Mouse (Mus musculus): ENCODE data around the gene Pm20d2.

Gene Pm20d2

GRCm38 (mm10) chr4:33189735-33190036 is at the start of gene Pm20d2:
Gene Pm20d2, minus strand, starts transcription at chr4:33189737.
- DNase-seq: no peak

- no peak for DNase-seq
Observed at GRCm38 (mm10) chr4:33230881-33231280, 41.3 kb upstream of the Pm20d2 start.

GRCm38 (mm10) chr4:33229639-33230038 is 40.1 kb upstream of the Pm20d2 start:
- DNase-seq: no peak

- no peak for DNase-seq
Observed at GRCm38 (mm10) chr4:33227164-33227563, 37.6 kb upstream of the Pm20d2 start.

DNA sequence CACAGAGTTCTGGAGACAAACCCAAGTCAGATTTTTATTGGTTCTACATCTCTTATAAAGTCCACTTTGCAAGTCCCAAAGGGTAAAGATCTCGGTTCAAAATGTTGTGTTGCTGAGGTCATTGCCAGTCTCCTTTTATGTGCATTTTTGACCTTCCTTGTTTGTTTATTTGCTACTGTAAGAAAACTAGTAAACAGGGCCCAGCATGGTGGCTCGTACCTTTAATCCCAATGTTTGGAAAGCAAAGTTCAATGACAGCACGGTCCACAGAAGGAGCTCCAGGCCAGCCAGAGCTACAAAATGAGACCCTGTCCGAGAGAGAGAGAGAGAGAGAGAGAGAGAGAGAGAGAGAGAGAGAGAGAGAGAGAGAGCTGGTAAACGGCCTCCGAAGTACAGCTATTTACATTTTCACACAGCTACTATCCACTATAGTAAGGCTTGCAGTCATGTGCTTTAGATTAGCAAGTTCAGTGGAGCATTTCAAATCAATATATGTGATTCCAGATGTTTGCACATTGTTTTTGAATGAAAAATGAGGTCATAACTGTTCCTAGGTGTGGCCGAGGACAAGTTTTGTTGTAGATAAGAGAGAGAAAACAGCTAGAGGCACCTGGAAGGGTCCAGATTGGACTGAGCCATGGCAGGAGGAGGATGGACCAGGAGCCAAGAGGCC is 34.6 kb upstream of the Pm20d2 start:
- DNase-seq: no peak

DNA sequence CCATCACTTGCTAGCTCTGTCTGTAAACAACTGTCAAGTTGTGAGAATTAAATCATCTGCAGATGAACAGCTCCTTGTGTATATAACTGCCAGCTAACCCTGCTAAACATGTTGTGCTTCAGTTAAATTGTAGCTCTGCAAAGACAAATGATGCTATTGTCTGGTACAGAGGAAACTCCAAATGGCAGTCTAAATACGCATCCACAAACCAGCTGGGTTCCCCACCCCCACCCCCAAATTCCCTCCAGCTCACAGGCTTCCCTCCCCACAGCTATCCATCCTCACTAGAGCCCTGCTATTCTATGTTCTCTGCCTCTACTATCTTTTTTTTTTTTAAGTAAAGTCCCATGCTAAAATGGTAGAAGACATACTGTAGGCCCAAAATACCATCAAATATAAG is 32.3 kb upstream of the Pm20d2 start:
- no peak for DNase-seq

DNA sequence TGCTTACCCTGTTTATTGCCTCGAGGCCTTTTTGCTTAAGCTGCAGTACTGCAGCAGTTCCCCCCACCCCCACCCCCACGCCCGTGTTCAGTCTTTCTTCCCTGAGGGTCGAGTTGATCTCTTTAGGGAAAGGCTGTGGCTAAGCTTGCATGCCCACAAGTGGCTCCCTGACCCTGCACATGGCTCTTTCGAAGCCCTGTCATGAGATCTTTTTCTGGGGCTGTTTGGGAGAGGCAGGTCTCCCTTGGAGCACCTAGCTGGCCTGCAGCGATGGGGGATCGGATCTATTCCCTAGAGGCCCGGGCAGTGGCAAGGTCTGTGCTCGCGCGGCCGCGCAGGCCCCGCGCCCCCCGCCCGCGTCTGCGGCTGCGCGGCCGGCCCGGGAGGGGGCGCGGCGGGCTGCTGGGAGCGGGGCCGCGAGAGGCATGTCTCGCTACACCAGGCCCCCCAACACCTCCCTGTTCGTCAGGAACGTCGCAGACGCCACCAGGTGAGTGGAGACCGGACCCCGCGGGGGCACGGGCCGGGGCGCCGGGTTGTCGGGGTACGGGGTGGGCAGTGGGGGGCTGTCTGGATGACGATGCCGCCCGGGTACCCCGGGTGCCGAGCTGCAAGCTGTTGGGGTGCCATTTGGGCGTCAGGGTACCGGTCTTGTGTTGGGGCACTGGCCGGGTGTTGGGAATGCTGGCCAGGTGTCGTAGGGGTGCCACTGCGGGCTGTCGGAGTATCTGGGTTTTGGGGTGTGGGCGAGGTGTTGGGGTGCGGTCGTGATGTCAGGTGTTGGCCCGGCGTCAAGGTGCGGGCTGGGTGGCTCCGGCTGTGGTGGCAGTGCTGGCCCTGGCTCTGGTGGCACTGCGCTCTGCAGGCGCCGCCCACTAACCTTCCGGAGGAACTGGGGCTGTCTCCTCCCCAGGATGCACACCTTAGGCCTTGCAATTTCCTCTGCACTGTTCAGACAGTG is 19.6 kb upstream of the Pm20d2 start, which contains the start of gene Srsf12:
TSS of gene Srsf12 (plus strand) at position 111 of the 961 bp plus-strand sequence.
- peak; percentile 8 for DNase-seq

- DNase-seq: no peak
Observed at GRCm38 (mm10) chr4:33207551-33207950, 18.0 kb upstream of the Pm20d2 start.

DNA sequence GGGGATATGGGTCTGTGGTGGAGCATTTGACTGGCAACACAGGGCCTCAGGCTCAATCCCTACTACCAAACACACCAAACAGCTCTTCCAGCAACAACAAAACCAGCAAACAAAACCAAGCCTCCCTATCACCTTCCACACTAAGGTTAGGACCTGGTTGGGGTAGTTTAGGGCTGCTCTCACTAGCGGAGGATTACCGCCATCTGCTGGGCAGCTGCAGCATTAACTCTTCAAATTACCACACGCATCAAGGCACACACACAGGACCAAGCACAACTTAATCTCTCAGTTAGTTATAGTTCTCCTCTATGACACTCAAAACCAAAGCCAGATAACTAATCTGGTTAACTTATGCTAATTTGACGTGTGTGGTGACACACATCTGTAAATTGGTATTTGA is 15.1 kb upstream of the Pm20d2 start:
- peak; percentile 47 for DNase-seq

GRCm38 (mm10) chr4:33198117-33198516 is 8.6 kb upstream of the Pm20d2 start:
- DNase-seq: no peak

- peak; percentile 55 for DNase-seq
Observed at GRCm38 (mm10) chr4:33188781-33189734, 479 bp downstream of the Pm20d2 start.

GRCm38 (mm10) chr4:33188164-33188563 is 1.4 kb downstream of the Pm20d2 start:
- DNase-seq: no peak

DNA sequence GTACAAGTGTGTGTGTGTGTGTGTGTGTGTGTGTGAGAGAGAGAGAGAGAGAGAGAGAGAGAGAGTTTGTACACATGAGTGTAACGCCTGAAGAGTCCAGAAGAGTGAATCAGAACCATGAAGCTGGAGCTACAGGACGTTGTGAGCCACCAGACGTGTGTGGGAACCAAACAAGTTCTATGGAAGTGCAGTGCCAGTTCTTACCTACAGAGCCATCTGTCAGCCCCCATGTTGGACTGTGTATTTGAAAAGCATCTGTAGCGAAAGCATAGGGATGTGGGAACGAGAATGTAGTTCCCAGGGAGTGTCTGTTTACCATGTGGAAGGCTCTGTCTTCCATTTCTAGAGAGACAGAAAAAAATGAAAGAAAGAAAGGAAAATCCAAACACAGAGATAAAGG is 6.1 kb downstream of the Pm20d2 start:
- no peak for DNase-seq

GRCm38 (mm10) chr4:33152087-33153038 is 37.2 kb downstream of the Pm20d2 start:
- no peak for DNase-seq

GRCm38 (mm10) chr4:33149150-33149549 is 40.4 kb downstream of the Pm20d2 start:
- DNase-seq: no peak

- DNase-seq: peak; percentile 54
Observed at GRCm38 (mm10) chr4:33147825-33148224, 41.7 kb downstream of the Pm20d2 start.

GRCm38 (mm10) chr4:33146679-33147291 is 42.8 kb downstream of the Pm20d2 start:
- DNase-seq: no peak

DNA sequence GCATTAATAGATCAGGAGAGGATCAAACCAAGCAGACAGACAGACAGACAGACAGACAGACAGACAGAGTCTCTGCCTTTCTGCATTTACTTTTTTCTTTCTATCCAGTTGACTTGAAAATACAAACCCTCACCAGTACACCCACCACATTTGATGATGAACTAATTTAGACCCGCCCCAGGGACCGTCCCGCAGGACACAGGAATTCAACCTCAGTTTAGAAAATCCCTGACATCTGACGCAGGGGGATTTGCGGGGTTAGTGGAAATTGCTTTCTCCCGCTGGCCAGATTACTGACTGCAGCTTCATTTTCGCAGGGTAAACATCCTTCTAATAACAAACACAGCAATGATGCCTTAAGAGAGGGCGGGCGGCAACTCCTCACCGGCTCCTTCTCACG is 57.3 kb downstream of the Pm20d2 start, which contains the start of gene Gabrr1:
TSS of gene Gabrr1 (plus strand) at position 301 of the 400 bp plus-strand sequence.
- no peak for DNase-seq

DNA sequence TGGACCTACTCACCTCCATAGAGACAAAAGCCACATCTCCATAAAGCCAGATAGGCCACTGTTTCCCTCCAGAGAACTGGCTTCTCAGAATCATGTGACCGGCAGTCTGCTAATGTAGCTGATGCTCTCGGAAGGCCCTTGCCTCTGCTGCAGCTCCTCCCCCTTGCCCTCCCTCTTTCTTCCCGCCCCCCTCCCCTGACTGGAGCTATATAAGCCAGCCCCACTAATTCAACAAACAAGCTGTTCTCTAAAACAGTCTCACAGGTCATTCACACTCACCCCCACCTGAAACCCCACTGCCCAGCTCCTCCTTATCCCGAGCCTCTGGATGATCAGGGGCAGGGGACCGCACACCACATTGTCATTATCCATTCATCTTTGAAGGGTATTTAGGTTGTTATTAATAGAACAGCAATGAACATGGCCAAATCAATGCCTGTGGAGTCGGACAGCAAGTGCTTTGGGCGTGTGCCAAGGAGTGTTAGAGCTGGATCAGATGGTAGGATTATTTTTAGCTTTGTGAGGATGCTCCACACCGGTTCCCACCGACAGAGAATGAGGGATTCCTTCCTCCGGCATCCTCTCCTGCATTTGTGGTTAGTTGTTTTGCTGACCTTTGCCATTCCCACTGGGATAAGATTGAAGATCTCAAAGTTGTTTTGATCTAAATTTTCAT is 64.0 kb downstream of the Pm20d2 start:
- no peak for DNase-seq

DNA sequence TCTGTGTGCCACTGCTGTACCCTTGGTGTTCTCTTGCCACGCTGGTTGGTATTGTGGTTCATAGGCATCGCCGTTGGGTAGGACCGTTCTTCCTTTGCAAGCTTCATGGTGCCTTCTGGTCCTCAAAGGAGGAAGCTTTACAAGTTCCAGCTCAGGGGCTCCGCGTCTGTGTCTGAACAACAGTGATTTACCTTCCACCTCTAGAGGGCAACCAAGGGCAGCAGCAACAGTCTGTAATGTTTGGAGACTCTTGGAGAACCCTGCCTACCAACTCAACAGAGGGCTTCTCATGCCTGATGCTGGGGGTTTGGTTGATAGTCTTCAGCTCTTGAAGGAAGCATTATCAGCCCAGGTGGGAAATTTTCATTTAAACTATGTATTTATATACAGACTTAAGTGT is 65.0 kb downstream of the Pm20d2 start:
- DNase-seq: peak; percentile 20
